Mouse (Mus musculus) bone marrow macrophage, adult 2 months (primary cell): ENCODE data around the gene Ifi203. TPM values are rescaled to one million over a fixed set of nuclear protein-coding genes. Genes with fewer than 3 reads are reported as not detected.
"Not testable (repeated sequence)": the region's sequence is repeated elsewhere in the genome, so short reads cannot be mapped to it uniquely, and the experiment has no call there.

Source experiments
- H3K27ac ChIP-seq: 2 replicates; pipeline ENCODE4 v1.5.1; 2012; ENCODE audit warnings: low read depth, low read length; ENCODE audit not compliant: insufficient read depth
- H3K4me1 ChIP-seq: 2 replicates; pipeline ENCODE4 v1.6.1; 2012; ENCODE audit warnings: low read length; ENCODE audit not compliant: control insufficient read depth, insufficient read depth
- H3K4me3 ChIP-seq: 2 replicates; pipeline ENCODE4 v1.5.1; 2012; ENCODE audit warnings: mild to moderate bottlenecking, low read length, moderate library complexity; ENCODE audit not compliant: insufficient read depth
- CTCF ChIP-seq: IDR thresholded peaks from 2 replicates; pipeline ENCODE4 v1.5.1; 2012; ENCODE audit warnings: low read depth, mild to moderate bottlenecking, low read length, moderate library complexity
- POLR2A ChIP-seq: IDR thresholded peaks from 2 replicates; pipeline ENCODE4 v1.6.1; 2012; ENCODE audit warnings: mild to moderate bottlenecking, low read depth, low read length, borderline replicate concordance
- polyA plus RNA-seq: library from polyadenylated mRNA; stranded (reverse); fragments of >200 nt; gene quantifications from 2 replicates; pipeline ENCODE4 v1.2.4, GENCODE M21; 2012; ENCODE audit not compliant: missing spikeins, insufficient read depth, insufficient read length

Ifi203 gene
- 165 and 170 TPM in 2 replicates for polyA plus RNA-seq

- peak within 1 kb of the TSS; percentile 86 for H3K27ac ChIP-seq
- H3K4me3 ChIP-seq: peak within 1 kb of the TSS; percentile 62
- not testable (repeated sequence) for H3K4me1 ChIP-seq
These were observed at the start of gene Ifi203, which contains the start of gene Mndal for GRCm38 (mm10) chr1:173941924-173942779. TSS of gene Ifi203 (minus strand) at chr1:173942672. TSS of gene Mndal (minus strand) at chr1:173942491.

GRCm38 (mm10) chr1:173982694-173983305 lies 40.3 kb upstream of the Ifi203 start, which contains the start of gene Ifi202b:
TSS of gene Ifi202b (minus strand) at chr1:173982744.
- H3K27ac ChIP-seq, H3K4me3 ChIP-seq, H3K4me1 ChIP-seq: not testable (repeated sequence)

- not testable (repeated sequence) for H3K4me1 ChIP-seq, H3K4me3 ChIP-seq, H3K27ac ChIP-seq
These were observed 38.6 kb upstream of the Ifi203 start for GRCm38 (mm10) chr1:173981038-173981437.

GRCm38 (mm10) chr1:173977622-173978021 lies 35.1 kb upstream of the Ifi203 start:
- H3K4me3 ChIP-seq: no peak overlapping the region
- H3K27ac ChIP-seq: no peak overlapping the region
- no peak for TF ChIP-seq POLR2A
- TF ChIP-seq CTCF: no peak
- H3K4me1 ChIP-seq: 0 out of 2 replicates have a peak, but pooled peaks cover 2% of the 10 kb centered on the region

- no peak overlapping the region for H3K4me3 ChIP-seq
- no peaks in the 10 kb centered on the region for H3K4me1 ChIP-seq
- H3K27ac ChIP-seq: no peak overlapping the region
- TF ChIP-seq POLR2A (no peak), CTCF (no peak)
These were observed 30.6 kb upstream of the Ifi203 start for GRCm38 (mm10) chr1:173973111-173973510.

GRCm38 (mm10) chr1:173961491-173961890 lies 19.0 kb upstream of the Ifi203 start:
- H3K4me3 ChIP-seq, H3K4me1 ChIP-seq: not testable (repeated sequence)
- peak overlapping the region; percentile 47 for H3K27ac ChIP-seq

GRCm38 (mm10) chr1:173959998-173960397 lies 17.5 kb upstream of the Ifi203 start:
- not testable (repeated sequence) for H3K27ac ChIP-seq, H3K4me3 ChIP-seq, H3K4me1 ChIP-seq

- not testable (repeated sequence) for H3K4me1 ChIP-seq, H3K27ac ChIP-seq, H3K4me3 ChIP-seq
These were observed 13.5 kb upstream of the Ifi203 start for GRCm38 (mm10) chr1:173955839-173956527.

- Histone ChIP-seq H3K4me1 (no peaks in the 10 kb centered on the region), H3K27ac (no peak overlapping the region), H3K4me3 (no peak overlapping the region)
- TF ChIP-seq POLR2A (no peak), CTCF (no peak)
These were observed 12.8 kb upstream of the Ifi203 start for GRCm38 (mm10) chr1:173955071-173955796.

- no peaks in the 10 kb centered on the region for H3K4me1 ChIP-seq
- TF ChIP-seq CTCF (no peak), POLR2A (no peak)
- H3K4me3 ChIP-seq: no peak overlapping the region
- H3K27ac ChIP-seq: no peak overlapping the region
These were observed 11.1 kb upstream of the Ifi203 start for GRCm38 (mm10) chr1:173953563-173953962.

- H3K4me1 ChIP-seq, H3K4me3 ChIP-seq, H3K27ac ChIP-seq: not testable (repeated sequence)
These were observed 6.6 kb upstream of the Ifi203 start for GRCm38 (mm10) chr1:173949044-173949443.

GRCm38 (mm10) chr1:173942780-173943066 lies 251 bp upstream of the Ifi203 start:
- Histone ChIP-seq H3K4me3 (peak overlapping the region; percentile 43), H3K27ac (peak overlapping the region; percentile 86)

GRCm38 (mm10) chr1:173941522-173941921 lies 950 bp downstream of the Ifi203 start:
- H3K4me1 ChIP-seq: not testable (repeated sequence)
- Histone ChIP-seq H3K27ac (peak overlapping the region; percentile 73), H3K4me3 (peak overlapping the region; percentile 62)

More at GRCm38 (mm10) chr1:173942780-173943066, 251 bp upstream of the Ifi203 start:
- H3K4me1 ChIP-seq: not testable (repeated sequence)

GRCm38 (mm10) chr1:173919279-173919678 lies 23.2 kb downstream of the Ifi203 start:
- H3K4me1 ChIP-seq, H3K4me3 ChIP-seq, H3K27ac ChIP-seq: not testable (repeated sequence)
